Mouse (Mus musculus) monocyte, adult 2 months (primary cell): ENCODE data around the gene Gm10128.
"Not testable (repeated sequence)": the region's sequence is repeated elsewhere in the genome, so short reads cannot be mapped to it uniquely, and the experiment has no call there.

Experiments
- DNase-seq, 2 experiments: peaks; one replicate each; pipeline ENCODE4 v3.0.0; 2022; ENCODE audit warnings: low spot score in 2 of 2, low read depth in 1 of 2

Gene Gm10128

DNA sequence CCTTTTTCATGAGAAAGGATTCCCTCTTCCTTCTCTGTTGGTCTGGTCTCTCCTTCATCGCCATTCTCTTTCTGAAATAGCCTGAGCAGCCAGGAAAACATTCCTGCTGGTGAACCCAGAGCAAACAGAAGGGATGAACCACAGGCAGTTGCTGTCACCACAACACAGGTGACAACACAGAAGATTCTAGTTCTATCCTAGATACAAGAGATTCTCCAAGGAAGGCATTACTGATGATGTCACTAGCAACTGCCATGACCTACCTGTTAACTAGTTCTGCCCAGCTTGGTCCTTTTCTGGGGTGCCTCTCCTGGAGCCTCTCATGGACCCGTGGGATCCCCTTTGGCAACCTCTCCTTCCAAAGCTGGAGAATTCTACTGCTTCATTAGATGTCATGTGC, at the start of gene Gm10128:
Gm10128 (minus strand) TSS at position 101 of the 400 bp plus-strand sequence.
- not testable (repeated sequence) for DNase-seq

DNA sequence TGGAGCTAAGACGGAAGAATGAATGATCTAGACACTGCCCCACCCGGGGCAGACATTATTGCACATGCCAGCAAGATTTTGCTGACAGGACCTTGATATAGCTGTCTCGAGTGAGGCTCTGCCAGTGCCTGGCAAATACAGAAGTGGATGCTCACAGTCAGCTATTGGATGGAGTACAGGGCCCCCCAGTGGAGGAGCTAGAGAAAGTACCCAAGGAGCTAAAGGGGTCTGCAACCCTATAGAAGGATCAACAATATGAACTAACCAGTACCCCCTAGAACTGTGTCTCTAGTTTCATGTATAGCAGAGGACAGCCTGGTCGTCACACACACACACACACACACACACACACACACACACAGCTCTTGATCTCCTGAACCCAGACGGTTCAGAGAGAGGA, 37.4 kb upstream of the Gm10128 start:
- DNase-seq, result not testable (repeated sequence)

DNA sequence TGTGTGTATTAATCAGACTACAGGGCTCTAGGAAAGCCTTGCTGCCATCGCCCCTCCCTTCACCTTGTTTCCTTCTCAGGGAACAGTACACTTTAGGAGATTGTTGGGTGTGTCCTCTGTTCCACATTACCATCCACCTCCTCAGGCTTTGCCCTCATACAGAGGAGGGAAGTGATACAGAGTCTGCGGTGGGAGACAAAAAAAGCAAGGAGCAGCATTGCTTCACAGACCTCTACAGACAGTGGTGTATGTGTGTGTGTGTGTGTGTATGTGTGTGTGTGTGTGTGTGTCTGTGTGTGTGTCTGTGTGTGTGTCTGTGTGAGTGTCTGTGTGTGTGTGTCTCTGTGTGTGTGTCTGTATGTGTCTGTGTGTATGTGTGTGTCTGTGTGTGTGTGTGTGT, 18.7 kb upstream of the Gm10128 start:
- DNase-seq, result not testable (repeated sequence)

DNA sequence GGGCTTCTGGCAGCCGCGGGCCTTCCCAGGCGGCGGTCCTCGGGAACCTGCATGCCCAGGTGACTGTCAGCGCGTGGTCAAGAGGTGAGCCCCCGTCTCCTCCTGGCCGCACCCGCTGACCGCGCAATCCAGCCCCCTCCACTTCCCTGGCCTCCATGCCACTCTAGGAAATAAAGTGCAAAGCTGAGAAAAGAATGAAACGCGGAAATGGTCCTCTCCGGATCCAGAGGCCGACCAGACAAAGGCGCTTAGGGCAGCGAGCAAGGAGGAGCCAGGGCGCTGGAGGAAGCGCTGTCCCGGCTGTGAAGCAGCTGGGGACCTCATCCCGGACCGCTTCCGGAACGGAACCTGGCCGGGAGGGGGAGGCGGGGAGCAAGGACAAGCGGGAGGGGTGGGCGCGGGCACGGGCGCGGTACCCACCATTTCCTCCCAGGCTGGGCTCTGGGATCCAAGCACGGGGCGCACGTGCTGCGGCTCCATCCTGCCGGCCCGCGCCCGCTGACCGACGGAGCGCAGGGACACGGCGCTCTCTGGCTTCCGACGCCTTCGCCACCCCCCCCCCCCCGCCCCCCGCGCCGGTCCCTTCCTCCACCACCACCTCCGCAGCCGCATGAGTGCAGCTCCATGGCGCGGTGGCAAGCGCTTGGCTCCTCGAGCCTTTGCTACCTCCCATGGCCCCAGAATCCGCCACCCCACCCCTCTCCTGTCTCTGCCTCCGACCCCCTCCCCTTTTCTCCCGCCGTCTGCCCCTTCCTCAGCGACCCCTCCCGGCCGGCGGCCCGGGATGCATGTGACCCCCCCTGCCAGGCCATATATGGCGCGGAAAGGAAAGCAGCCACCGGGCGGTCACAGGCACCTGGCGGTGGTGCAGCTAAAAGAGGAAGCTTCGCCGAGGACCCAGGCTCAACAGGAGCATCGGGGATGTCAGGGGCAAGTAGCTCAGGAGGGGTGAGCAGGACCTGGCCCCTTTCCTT, 14.6 kb upstream of the Gm10128 start:
- DNase-seq, result not testable (repeated sequence)

DNA sequence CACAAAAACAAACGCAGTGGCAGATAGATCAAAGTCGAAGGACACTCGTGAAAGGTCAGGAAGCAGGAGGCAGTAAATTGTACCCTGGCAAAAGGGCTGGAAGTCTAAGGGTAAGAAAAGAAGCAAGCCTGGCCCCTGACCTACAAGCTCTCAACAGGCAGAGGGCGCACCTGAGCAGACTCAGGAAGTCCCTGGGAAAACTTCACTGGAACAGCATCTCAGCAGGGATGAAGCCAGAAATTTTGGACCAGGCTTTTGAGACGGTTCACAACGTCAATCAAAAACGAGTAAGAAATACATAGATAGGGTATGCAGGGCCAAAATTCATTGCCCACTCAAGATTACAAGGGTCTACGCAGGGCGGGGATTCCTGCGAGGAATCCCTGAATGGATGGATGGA, 13.7 kb upstream of the Gm10128 start:
- not testable (repeated sequence) for DNase-seq

DNA sequence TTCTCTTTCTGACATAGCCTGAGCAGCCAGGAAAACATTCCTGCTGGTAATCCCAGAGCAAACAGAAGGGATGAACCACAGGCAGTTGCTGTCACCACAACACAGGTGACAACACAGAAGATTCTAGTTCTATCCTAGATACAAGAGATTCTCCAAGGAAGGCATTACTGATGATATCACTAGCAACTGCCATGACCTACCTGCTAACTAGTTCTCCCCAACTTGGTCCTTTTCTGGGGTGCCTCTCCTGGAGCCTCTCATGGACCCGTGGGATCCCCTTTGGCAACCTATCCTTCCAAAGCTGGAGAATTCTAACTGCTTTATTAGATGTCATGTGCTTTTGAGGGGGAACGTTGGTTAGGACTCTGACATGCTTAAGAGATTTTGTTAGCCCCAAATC, 48.3 kb downstream of the Gm10128 start, which contains the start of gene Gm10338:
Gm10338 (minus strand) TSS at position 101 of the 400 bp plus-strand sequence.
- not testable (repeated sequence) for DNase-seq
